Mouse (Mus musculus): ENCODE results near the gene Tecpr1.
A peak's percentile ranks its signal among the peaks of the same experiment; 100 is the strongest.

Gene Tecpr1

GRCm38 (mm10) chr5:144214453-144214852, 9.0 kb downstream of the Tecpr1 start:
- peak; percentile 60 for DNase-seq (ENCODE audit: low read depth, low spot score)

DNA sequence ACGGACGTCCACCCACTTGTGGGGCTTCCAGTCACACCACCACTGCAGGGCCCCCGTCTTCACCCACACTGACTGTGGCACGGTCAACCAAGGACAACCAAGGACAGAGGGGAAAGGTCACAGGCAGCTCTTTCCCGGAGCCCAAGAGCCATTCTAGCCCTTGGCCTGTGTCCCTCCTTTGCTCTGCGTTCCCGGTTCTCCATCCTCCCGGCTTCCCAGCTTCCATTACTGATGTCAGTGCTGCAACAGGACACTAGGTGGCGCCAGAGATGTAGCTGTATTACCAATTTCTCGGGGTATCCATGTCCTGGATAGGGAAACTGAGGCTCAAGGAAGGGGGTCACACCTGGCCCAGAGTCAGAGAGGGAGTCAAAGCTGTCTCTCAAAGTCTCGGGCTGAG, 15.9 kb downstream of the Tecpr1 start:
- DNase-seq (ENCODE audit: low read depth, low spot score) = peak; percentile 60

- DNase-seq (ENCODE audit: low read depth, low spot score) = peak; percentile 48
Measured at GRCm38 (mm10) chr5:144206069-144206468, 17.3 kb downstream of the Tecpr1 start.

GRCm38 (mm10) chr5:144204911-144205310, 18.5 kb downstream of the Tecpr1 start:
- peak; percentile 50 for DNase-seq (ENCODE audit: low read depth, low spot score)

DNA sequence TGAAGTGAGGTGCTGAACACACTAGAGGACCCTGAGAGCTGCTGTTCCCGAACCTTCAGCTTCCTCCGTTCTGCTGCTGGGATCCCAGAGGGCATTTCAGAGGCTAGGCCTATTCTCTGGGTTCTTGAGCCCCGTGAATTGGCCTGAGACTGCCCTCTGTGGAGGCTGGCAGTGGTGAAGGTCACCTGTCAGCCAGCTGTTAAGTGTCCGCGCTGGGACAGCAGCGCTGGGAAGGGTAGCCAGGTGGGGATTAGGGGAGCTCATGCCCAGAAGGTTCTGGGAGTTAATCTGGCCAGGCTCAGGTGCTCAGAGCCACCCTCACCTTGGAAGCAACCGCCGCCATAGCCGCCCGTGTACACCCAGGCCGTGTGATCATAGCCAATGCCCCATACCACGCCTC, 19.1 kb downstream of the Tecpr1 start:
- no peak for DNase-seq (ENCODE audit: low read depth, low spot score)

GRCm38 (mm10) chr5:144203398-144203959, 19.9 kb downstream of the Tecpr1 start:
- no peak for DNase-seq (ENCODE audit: low read depth, low spot score)

DNA sequence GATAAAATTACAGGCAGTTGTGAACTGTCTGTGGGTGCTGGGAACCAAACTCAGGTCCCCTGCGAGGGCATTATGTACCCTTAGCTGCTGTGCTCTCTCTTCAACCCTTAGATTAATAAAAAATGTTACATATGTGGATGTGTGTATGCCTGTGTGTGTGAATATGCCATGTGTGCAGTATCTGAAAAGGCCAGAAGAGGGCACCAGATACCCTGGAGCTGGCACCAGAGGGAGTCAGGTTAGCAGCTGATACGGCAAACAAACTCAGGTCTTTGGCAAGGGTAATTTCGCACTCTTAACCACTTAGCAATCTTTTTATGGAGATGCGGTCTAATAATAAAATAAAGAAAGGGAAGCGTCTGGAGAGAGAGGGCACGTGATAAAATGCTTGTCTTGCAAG, 21.0 kb downstream of the Tecpr1 start:
- DNase-seq (ENCODE audit: low read depth, low spot score) = no peak

GRCm38 (mm10) chr5:144200616-144201015, 22.8 kb downstream of the Tecpr1 start:
- no peak for DNase-seq (ENCODE audit: low read depth, low spot score)

GRCm38 (mm10) chr5:144195567-144195966, 27.8 kb downstream of the Tecpr1 start:
- no peak for DNase-seq (ENCODE audit: low read depth, low spot score)

GRCm38 (mm10) chr5:144194416-144194815, 29.0 kb downstream of the Tecpr1 start:
- no peak for DNase-seq (ENCODE audit: low read depth, low spot score)

- DNase-seq (ENCODE audit: low read depth, low spot score) = no peak
Measured at GRCm38 (mm10) chr5:144192673-144193072, 30.7 kb downstream of the Tecpr1 start.

- DNase-seq (ENCODE audit: low read depth, low spot score) = no peak
Measured at GRCm38 (mm10) chr5:144191026-144191425, 32.4 kb downstream of the Tecpr1 start.

DNA sequence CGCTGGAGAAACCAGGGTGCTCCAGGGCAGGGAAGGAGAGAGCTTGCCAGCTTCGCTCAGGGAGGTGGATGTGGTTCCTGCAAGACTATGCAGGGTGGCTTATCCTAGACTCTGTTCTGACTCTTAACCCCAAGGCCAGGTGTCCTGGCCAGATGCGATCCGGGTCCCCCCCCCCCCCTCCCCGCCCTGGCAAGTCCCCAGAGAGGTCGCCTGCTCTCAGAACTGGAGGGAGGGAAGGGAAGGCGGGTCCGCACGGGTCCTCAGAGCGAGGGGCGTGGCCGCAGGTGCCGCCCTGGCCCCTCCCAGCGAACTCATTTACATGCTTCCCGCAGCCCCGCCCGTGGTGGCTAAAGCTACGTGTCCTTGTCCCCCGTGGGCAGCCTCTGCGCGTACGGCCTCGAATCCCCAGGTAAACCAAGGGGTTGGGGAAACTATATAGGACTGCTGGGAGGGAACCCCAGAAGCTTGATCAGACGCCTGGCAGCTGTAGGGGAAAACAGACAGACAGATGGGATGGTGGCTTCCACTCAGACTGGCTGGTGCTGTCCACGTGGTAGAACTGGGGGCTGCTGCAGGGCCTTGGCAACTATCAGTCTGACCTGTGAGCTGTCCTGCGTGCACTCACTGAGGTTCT, 33.3 kb downstream of the Tecpr1 start, which contains the start of gene Bhlha15:
Gene Bhlha15 (plus strand): TSS at position 337 of the 634 bp plus-strand sequence.
- DNase-seq (ENCODE audit: low read depth, low spot score) = peak; percentile 19

- DNase-seq (ENCODE audit: low read depth, low spot score) = no peak
Measured at GRCm38 (mm10) chr5:144189327-144189726, 34.1 kb downstream of the Tecpr1 start.

GRCm38 (mm10) chr5:144188422-144188821, 35.0 kb downstream of the Tecpr1 start:
- no peak for DNase-seq (ENCODE audit: low read depth, low spot score)

GRCm38 (mm10) chr5:144184350-144185045, 38.9 kb downstream of the Tecpr1 start:
- peak; percentile 34 for DNase-seq (ENCODE audit: low read depth, low spot score)

- DNase-seq (ENCODE audit: low read depth, low spot score) = no peak
Measured at GRCm38 (mm10) chr5:144183647-144184335, 39.6 kb downstream of the Tecpr1 start.

DNA sequence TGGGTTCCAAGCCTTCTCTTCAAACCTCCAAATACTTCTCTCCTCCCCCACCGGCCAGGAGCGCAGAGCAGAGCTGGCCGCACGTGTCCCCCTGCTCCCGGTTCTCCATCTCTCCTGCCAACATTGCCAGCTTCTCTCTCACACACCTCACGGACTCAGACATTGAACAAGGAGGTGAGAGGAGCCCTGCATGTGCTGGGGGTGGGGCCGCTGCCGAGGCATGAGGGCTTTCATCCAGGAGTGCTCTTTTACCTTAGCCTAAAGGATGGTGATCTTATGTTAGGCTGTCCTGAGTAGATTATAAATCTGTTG, 40.2 kb downstream of the Tecpr1 start:
- no peak for DNase-seq (ENCODE audit: low read depth, low spot score)

DNA sequence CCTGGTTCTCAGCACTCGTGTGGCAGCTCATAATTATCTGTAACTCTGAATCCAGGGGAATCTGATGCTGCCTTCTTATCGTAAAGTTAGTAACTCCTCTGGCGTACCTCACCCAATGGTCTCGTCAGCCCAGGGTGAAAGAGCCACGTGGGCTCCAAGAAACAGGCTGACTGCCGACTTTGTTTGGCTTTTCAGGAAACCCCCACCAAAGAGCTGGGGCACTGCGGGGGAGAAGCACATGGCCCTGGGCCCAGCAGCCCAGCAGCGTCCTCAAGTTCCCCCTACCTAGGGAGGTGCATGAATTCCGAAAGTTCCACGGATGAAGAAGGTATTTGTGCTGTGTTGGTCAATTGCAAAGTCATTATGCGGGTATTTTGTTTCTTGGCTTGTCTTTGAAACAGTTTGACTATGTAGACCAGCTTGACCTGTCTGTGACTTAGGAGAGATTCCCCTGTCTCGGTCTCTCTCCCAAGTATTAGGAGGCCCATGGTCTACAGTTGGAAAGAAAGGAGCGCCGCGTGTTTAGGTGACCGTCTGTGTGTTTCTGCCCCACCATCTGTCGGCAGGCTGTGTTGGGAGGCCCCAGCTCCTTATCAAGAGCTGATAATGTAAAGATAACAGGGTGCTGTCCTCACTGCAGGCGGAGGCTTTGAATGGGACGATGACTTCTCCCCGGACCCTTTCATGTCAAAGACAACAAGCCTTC, 40.7 kb downstream of the Tecpr1 start:
- DNase-seq (ENCODE audit: low read depth, low spot score) = no peak

- no peak for DNase-seq (ENCODE audit: low read depth, low spot score)
Measured at GRCm38 (mm10) chr5:144181249-144181648, 42.2 kb downstream of the Tecpr1 start.

DNA sequence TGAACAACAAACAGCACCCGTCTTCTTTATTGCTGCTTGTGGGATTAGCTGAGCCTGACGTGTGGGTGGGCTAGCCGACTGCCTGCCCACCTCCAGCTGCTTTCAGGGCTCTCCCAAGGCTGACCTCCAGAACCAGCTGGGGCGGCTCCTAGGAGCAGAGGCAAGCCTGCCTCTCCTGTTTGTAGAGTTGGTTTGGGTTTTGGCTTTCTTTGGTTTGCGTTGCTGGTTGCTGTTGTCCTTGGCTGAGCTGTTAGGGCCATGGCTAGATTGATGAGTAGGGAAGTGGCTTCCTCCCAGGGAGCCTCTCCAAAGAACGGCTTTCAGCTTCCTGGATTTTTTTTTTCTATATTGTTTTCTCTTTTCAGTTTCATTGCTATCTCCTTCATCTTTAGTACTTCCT, 45.2 kb downstream of the Tecpr1 start:
- no peak for DNase-seq (ENCODE audit: low read depth, low spot score)

GRCm38 (mm10) chr5:144173648-144174047, 49.8 kb downstream of the Tecpr1 start:
- DNase-seq (ENCODE audit: low read depth, low spot score) = no peak
